Mouse (Mus musculus) liver, adult 2 months (tissue): ENCODE results near the gene Med26.

Experiments used
- CTCF ChIP-seq: fragments of 200-500 bp; IDR thresholded peaks from 2 replicates; pipeline ENCODE4 v1.5.1; 2011; ENCODE audit warnings: low read depth, low read length, control low read depth
- POLR2A ChIP-seq: fragments of 200-500 bp; IDR thresholded peaks from 2 replicates; pipeline ENCODE4 v1.6.1; 2011; ENCODE audit warnings: low read length, control low read depth; ENCODE audit not compliant: insufficient read depth; ENCODE audit errors: extremely low read depth

DNA sequence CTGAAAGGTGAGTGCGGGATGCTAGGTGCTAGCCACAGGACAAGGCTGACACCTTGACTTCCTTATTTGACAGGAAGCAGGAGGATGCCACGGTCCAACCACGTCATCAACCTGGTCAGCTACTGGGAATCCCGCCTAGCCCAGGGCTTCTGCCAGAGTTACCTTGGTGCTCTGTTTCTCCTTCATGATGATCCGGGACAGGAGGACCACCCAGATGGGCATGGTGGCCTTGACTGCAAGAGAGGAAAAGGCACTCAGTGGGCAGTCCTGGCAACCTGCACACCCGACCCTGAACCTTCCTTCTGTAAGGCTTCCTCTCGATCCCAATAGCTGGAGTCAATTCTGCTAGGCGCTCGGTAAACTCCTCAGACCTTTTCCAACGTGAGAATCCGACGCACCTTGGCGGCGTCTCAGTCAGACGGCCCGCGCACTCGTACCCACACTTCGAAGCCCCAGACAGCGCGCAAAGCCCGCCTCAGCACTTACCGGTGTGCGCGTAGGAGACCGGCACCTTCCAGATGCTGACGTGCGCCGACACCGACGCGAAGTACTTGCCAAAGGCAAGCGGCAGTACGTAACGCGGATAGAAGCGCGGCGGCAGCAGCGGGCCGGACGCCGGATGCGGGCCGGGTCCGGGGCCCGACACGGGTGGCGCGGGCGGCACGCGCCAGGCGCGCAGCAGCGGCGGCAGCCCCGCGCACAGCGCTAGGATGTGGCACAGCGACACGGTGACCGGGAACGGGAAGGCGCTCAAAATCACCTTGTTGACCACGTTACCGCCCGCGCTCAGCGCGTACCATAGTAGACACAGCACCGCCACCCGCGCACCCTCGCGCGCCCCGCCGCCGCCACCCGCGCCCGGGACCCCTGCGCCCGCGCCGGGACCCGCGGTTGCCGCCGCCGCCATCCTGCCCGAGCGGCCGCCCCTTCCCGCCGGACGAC is 56.1 kb downstream of the Med26 start, which contains the start of gene Slc35e1:
- no peak for TF ChIP-seq POLR2A
- no peak for TF ChIP-seq CTCF
